Mouse (Mus musculus) hindbrain, embryonic 12.5 days (tissue): ENCODE results near the gene Kpna1. TPM values are rescaled to one million over a fixed set of nuclear protein-coding genes. Genes with fewer than 3 reads are reported as not detected.

Experiments used
- ATAC-seq: fragments of 200-750 bp; cut with Nextera tagmentation; 2 replicates; pipeline ENCODE4 v1.8.0; 2017; ENCODE audit warnings: moderate TSS enrichment; ENCODE audit not compliant: low FRiP score
- H3K27ac ChIP-seq: fragments of 300-500 bp; sonication (generic); 2 replicates; pipeline ENCODE4 v1.5.1; 2016; ENCODE audit warnings: mild to moderate bottlenecking
- H3K27me3 ChIP-seq: fragments of 300-500 bp; sonication (generic); 2 replicates; pipeline ENCODE4 v1.6.1; 2016; ENCODE audit warnings: mild to moderate bottlenecking
- H3K36me3 ChIP-seq: fragments of 300-500 bp; sonication (generic); 2 replicates; pipeline ENCODE4 v1.6.1; 2016; ENCODE audit warnings: mild to moderate bottlenecking
- H3K4me1 ChIP-seq: fragments of 300-500 bp; sonication (generic); 2 replicates; pipeline ENCODE4 v1.6.1; 2016
- H3K4me2 ChIP-seq: fragments of 300-500 bp; sonication (generic); replicated peaks from 2 replicates; pipeline ENCODE4 v1.6.1; 2016; ENCODE audit warnings: mild to moderate bottlenecking
- H3K4me3 ChIP-seq: fragments of 300-500 bp; sonication (generic); 2 replicates; pipeline ENCODE4 v1.5.1; 2016; ENCODE audit warnings: mild to moderate bottlenecking
- H3K9ac ChIP-seq: fragments of 300-500 bp; sonication (generic); 2 replicates; pipeline ENCODE4 v1.6.1; 2016; ENCODE audit warnings: mild to moderate bottlenecking, moderate library complexity
- H3K9me3 ChIP-seq: fragments of 300-500 bp; sonication (generic); replicated peaks from 2 replicates; pipeline ENCODE4 v1.6.1; 2016; ENCODE audit warnings: mild to moderate bottlenecking
- WGBS: fragments of 180-500 bp; shearing (Covaris S2); methylation state at CpG from one replicate; pipeline ENCODE4 v1.1.7; 2016; 5-methylcytosine and 5-hydroxymethylcytosine counted together
- polyA plus RNA-seq: library from polyadenylated mRNA; unstranded; fragments of >200 nt; fragmentation: Nextera tagmentation; extraction: Ambion mirVana; gene quantifications from 2 replicates; pipeline ENCODE4 v1.2.1, GENCODE M21; 2016

The Kpna1 gene
- polyA plus RNA-seq, 1 experiment from 2014 or later, result 86.8 TPM

GRCm38 (mm10) chr16:36079916-36080315, 101.4 kb downstream of the Kpna1 start:
- H3K36me3 ChIP-seq, result peaks cover 9% of the 10 kb centered on the region; the same call in 1 of the 2 replicates
- H3K27me3 ChIP-seq, result no peaks in the 10 kb centered on the region
- H3K9me3 ChIP-seq, result no peaks in the 10 kb centered on the region
- no peaks in the 10 kb centered on the region for H3K4me1 ChIP-seq
- H3K27ac ChIP-seq, result no peak overlapping the region
- H3K4me3 ChIP-seq, result no peak overlapping the region
- ATAC-seq, result no peak
- no peak overlapping the region for H3K4me2 ChIP-seq
- no peak overlapping the region for H3K9ac ChIP-seq
- WGBS, result 97% methylated on average over 3 of the region's 3 CpGs

Other genes starting within 250 kb of the Kpna1 start
- 32.4 and 32.9 TPM in 2 replicates for gene Dirc2, start 209.4 kb upstream of the Kpna1 start, polyA plus RNA-seq
- gene Hspbap1, start 208.4 kb upstream of the Kpna1 start, polyA plus RNA-seq, result 21.4 and 21.5 TPM in 2 replicates
- gene Parp14, start 107.2 kb upstream of the Kpna1 start, polyA plus RNA-seq, result 0.43 and 0.47 TPM in 2 replicates
- gene Parp9, start 40.3 kb upstream of the Kpna1 start, polyA plus RNA-seq, result 2.3 and 2.4 TPM in 2 replicates
- 2.0 and 2.3 TPM in 2 replicates for gene Dtx3l, start 39.6 kb upstream of the Kpna1 start, polyA plus RNA-seq
- 12.6 and 13.2 TPM in 2 replicates for gene Wdr5b, start 62.4 kb downstream of the Kpna1 start, polyA plus RNA-seq
- gene Fam162a, start 92.8 kb downstream of the Kpna1 start, polyA plus RNA-seq, result 172 and 196 TPM in 2 replicates
- 56.6 and 61.1 TPM in 2 replicates for gene Ccdc58, start 92.9 kb downstream of the Kpna1 start, polyA plus RNA-seq
- not detected in 2 replicates for gene Csta1, start 152.5 kb downstream of the Kpna1 start, polyA plus RNA-seq
- 0.66 TPM in 1 of 2 replicates, not detected in the other for gene Stfa2l1, start 178.1 kb downstream of the Kpna1 start, polyA plus RNA-seq
- 2.7 and 3.3 TPM in 2 replicates for gene Gm5483, start 205.5 kb downstream of the Kpna1 start, polyA plus RNA-seq
- not detected in 2 replicates for gene Gm5416, start 231.7 kb downstream of the Kpna1 start, polyA plus RNA-seq
- not detected in 2 replicates for gene 2010005H15Rik, start 242.7 kb downstream of the Kpna1 start, polyA plus RNA-seq